8 mouse cellular contexts compared by ENCODE assay signal in the genomic region with DNA sequence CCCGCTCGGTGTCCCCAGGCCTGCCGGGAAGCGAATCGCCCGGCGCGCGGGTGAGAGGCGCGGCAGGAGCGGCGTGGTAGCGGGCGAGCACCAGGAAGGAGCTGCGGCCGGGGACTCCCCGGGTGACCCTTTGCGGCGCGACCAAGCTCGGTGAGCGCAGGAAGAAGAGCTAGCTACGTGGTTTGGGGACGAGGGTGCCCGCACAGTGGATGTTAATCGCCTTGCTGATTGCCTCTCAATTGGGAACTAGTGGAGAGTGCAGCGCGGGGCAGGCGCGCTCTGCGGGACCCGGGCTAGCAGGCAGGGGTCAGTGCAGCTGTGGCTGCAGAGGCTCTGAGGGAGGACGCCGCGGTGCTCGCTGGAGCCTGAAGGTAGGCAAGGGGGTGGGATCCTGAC. TPM values are rescaled to one million over a fixed set of nuclear protein-coding genes. Genes with fewer than 3 reads are reported as not detected.
DNase-seq lines count a peak whose midpoint lies in the region; ATAC-seq lines count a peak whose summit lies in the region.

No protein-coding gene starts in this region.

- H3K36me3 ChIP-seq in hindbrain, embryonic 14.5 days (replicated peaks; ENCODE audit: control insufficient read depth, insufficient read depth): no peaks in the 10 kb centered on the region
- H3K36me3 ChIP-seq in midbrain, embryonic 10.5 days: no peaks in the 10 kb centered on the region

- peaks cover 20% of the 10 kb centered on the region; the same call in 1 of the 2 replicates for H3K27me3 ChIP-seq in hindbrain, embryonic 14.5 days (ENCODE audit: control insufficient read depth, insufficient read depth, low read length)
- peaks cover 68% of the 10 kb centered on the region for H3K27me3 ChIP-seq in midbrain, embryonic 10.5 days (ENCODE audit: low read depth, poor library complexity, severe bottlenecking)

- DNase-seq in adrenal gland, postnatal 10 days: peak; percentile 10
- DNase-seq in adrenal gland, postnatal 4 days (ENCODE audit: low spot score in 2 of 2): no peak
- DNase-seq in left cerebral cortex, adult 18-20 months (ENCODE audit: low spot score in 2 of 2): peak; percentile 28 to 44
- no peak for DNase-seq in left cerebral cortex, adult 9 months (ENCODE audit: low spot score in 2 of 2)
- DNase-seq in hindbrain, embryonic 14.5 days (ENCODE audit: low spot score): peak; percentile 37
- peak; percentile 69 for DNase-seq in midbrain, embryonic 10.5 days (ENCODE audit: low spot score)
- no peak for DNase-seq in urinary bladder, postnatal 25 days (ENCODE audit: low spot score)

- WGBS in hindbrain, embryonic 14.5 days: under 1% methylated on average over 37 of the region's 37 CpGs
- under 1% methylated on average over 37 of the region's 37 CpGs for WGBS in midbrain, embryonic 10.5 days

- H3K9ac ChIP-seq in hindbrain, embryonic 14.5 days: peak overlapping the region; percentile 81

- ATAC-seq in hindbrain, embryonic 14.5 days (ENCODE audit: low FRiP score): peak; percentile 64; the same call in 1 of the 2 replicates
- no peak for ATAC-seq in CD4-positive, CD25-positive, alpha-beta regulatory T cell, adult 4 months

- peak overlapping the region; percentile 77 for H3K4me3 ChIP-seq in hindbrain, embryonic 14.5 days (replicated peaks; ENCODE audit: low read length)
- H3K4me3 ChIP-seq in midbrain, embryonic 10.5 days: peak overlapping the region; percentile 73

- no peaks in the 10 kb centered on the region for H3K9me3 ChIP-seq in hindbrain, embryonic 14.5 days (ENCODE audit: control insufficient read depth, low read length)
- no peaks in the 10 kb centered on the region for H3K9me3 ChIP-seq in midbrain, embryonic 10.5 days (replicated peaks)

- H3K4me2 ChIP-seq in hindbrain, embryonic 14.5 days (replicated peaks): peak overlapping the region; percentile 87

- H3K27ac ChIP-seq in hindbrain, embryonic 14.5 days: peak overlapping the region; percentile 77
- peak overlapping the region; percentile 74 for H3K27ac ChIP-seq in midbrain, embryonic 10.5 days (replicated peaks)

- H3K4me1 ChIP-seq in hindbrain, embryonic 14.5 days (replicated peaks; ENCODE audit: control insufficient read depth, insufficient read depth, low read length): peaks cover 12% of the 10 kb centered on the region
- peaks cover 37% of the 10 kb centered on the region for H3K4me1 ChIP-seq in midbrain, embryonic 10.5 days

RNA-seq across cellular contexts. Expression of gene Pcdh15, which starts 0.7 kb away (rescaled TPM):
- total RNA-seq in adrenal gland, postnatal 10 days (2021): 1 to 10 TPM; 3.5 to 5.4 TPM
- 1 to 10 TPM; 6.0 to 8.3 TPM for total RNA-seq in adrenal gland, postnatal 4 days (2021)
- total RNA-seq in left cerebral cortex, adult 18-20 months (2021): 10 to 100 TPM; 23.6 to 24.2 TPM
- 10.4 and 14.9 TPM in 2 replicates for polyA plus RNA-seq in hindbrain, embryonic 14.5 days (2014; fragmentation: Nextera tagmentation; extraction: Ambion mirVana)
- polyA plus RNA-seq in midbrain, embryonic 10.5 days (2016; fragmentation: Nextera tagmentation; extraction: Ambion mirVana): 0.31 and 0.68 TPM in 2 replicates
- polyA plus RNA-seq in CD4-positive, CD25-positive, alpha-beta regulatory T cell, adult 4 months (2017; shearing (Covaris generic)): under 1 TPM in 1 of 2 experiments, not detected in 1; 0.46 TPM

Comparison
In these comparisons a context has a peak if more than half of its experiments do, and no peak if none do; other contexts are left out.
1. DNase-seq: peak in adrenal gland, postnatal 10 days (single experiment), left cerebral cortex, adult 18-20 months (2 of 2), hindbrain, embryonic 14.5 days (single experiment) and midbrain, embryonic 10.5 days (single experiment); none in adrenal gland, postnatal 4 days (0 of 2), left cerebral cortex, adult 9 months (0 of 2) and urinary bladder, postnatal 25 days (single experiment).